Mouse (Mus musculus) cerebellum, postnatal 4 days (tissue): ENCODE measurements at regions not wholly inside any gene's neighbourhood (a gene's known extent, or its start where the extent isn't known, plus 50 kb on each side); places are given as distances from the start of the nearest gene placed in this dataset.

ENCODE experiments used
- DNase-seq, 2 experiments: peaks; one replicate each; pipeline ENCODE4 v3.0.0; 2022; ENCODE audit warnings: low spot score in 2 of 2, mixed read lengths in 1 of 2

DNA sequence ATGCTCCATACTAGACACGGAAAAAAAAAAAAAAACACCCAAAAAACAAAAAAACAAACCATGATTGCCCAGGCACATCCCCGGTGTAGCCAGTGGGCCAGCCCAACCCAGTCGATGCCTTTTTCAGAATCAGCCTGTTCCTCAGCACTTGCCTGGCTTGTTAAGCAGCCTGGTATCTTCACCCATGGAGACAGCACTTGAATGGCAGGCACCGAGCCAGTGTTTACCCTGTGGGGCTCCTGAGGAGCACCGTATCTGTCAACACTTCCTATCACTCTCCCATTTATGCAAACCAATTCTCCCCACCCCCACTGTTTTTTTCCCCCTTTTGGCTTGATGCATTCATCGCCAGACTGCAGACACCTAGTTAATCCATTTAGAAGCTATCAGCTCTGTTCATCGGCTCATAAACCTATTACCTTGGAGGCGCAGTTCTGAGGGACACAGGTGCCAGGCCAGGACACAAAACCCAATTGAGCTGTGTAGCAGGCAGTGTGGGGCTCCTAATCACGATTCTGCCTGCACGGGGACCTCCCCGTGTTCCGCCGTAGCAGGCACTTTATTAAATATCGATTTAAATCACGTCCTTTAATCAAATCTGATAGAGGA is 537.8 kb downstream of the Ofcc1 start:
- peak in 1 of 2 experiments; percentile 33 for DNase-seq

- no peak for DNase-seq
Measured at GRCm38 (mm10) chr13:39774554-39774953, 586.7 kb downstream of the Ofcc1 start.

DNA sequence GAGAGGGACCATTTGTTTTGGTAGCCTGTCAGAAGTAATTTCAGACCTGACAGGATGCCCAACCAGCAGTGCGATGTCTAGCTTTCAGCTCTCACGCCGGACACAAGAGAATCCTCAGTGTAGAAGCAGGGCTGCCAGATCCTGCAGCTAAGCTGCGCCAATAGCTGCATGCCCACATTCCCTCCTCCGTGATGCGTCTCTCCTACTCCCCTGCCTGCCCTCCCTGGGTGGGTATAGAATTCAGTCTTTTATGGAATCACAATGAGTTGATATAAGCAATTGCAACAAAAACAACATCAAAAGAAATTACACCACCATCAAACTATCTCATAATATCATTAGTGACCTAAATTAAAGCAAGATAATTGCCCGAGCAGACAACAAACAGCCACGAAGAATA is 587.1 kb downstream of the Ofcc1 start:
- DNase-seq: peak in 1 of 2 experiments; percentile 2

GRCm38 (mm10) chr13:39769228-39769627 is 592.0 kb downstream of the Ofcc1 start:
- no peak for DNase-seq

DNA sequence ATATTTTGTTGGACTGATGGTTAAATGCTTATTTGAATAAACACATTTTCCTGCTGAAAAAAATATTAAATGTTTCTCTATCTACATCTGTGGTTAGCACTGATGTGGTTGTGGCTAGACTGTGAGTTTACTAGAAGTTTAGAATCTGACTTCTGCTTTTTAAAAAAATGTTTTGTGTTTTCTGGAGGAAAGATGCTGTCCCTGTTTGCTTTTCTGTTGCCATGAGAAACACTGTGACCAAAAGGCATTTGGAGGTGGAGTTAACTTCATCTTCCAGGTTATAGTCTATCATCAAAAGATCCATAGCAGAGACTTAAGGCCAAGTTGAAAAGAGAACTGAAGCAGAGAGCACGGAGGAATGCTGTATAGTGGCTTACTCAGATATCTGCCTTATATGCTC is 594.4 kb downstream of the Ofcc1 start:
- DNase-seq: no peak
